Mouse (Mus musculus) limb, embryonic 10.5 days (tissue): ENCODE measurements around the gene Nit1. TPM values are rescaled to one million over a fixed set of nuclear protein-coding genes. Genes with fewer than 3 reads are reported as not detected.

Experiments used
- DNase-seq: peaks from one replicate; pipeline ENCODE4 v3.0.0-alpha.2; 2017; ENCODE audit warnings: low spot score
- H3K27ac ChIP-seq: fragments of 300-500 bp; sonication (generic); 2 replicates; pipeline ENCODE4 v1.5.1; 2016; ENCODE audit warnings: mild to moderate bottlenecking
- H3K27me3 ChIP-seq: fragments of 300-500 bp; sonication (generic); 2 replicates; pipeline ENCODE4 v1.6.1; 2016; ENCODE audit warnings: low read depth, mild to moderate bottlenecking; ENCODE audit not compliant: poor library complexity, severe bottlenecking
- H3K36me3 ChIP-seq: fragments of 300-500 bp; sonication (generic); 2 replicates; pipeline ENCODE4 v1.6.1; 2016; ENCODE audit warnings: mild to moderate bottlenecking, moderate library complexity
- H3K4me1 ChIP-seq: fragments of 300-500 bp; sonication (generic); 2 replicates; pipeline ENCODE4 v1.6.1; 2016
- H3K4me3 ChIP-seq: fragments of 300-500 bp; sonication (generic); 2 replicates; pipeline ENCODE4 v1.5.1; 2016; ENCODE audit warnings: mild to moderate bottlenecking, moderate library complexity
- H3K9me3 ChIP-seq: fragments of 300-500 bp; sonication (generic); replicated peaks from 2 replicates; pipeline ENCODE4 v1.6.1; 2016; ENCODE audit warnings: mild to moderate bottlenecking
- WGBS: fragments of 180-500 bp; shearing (Covaris S2); methylation state at CpG from one replicate; pipeline ENCODE4 v1.1.7; 2016; 5-methylcytosine and 5-hydroxymethylcytosine counted together
- polyA plus RNA-seq: library from polyadenylated mRNA; unstranded; fragments of >200 nt; fragmentation: Nextera tagmentation; extraction: Ambion mirVana; gene quantifications from 2 replicates; pipeline ENCODE4 v1.2.1, GENCODE M21; 2016

Gene Nit1
- polyA plus RNA-seq, 1 experiment from 2014 or later = 36.3 TPM

DNA sequence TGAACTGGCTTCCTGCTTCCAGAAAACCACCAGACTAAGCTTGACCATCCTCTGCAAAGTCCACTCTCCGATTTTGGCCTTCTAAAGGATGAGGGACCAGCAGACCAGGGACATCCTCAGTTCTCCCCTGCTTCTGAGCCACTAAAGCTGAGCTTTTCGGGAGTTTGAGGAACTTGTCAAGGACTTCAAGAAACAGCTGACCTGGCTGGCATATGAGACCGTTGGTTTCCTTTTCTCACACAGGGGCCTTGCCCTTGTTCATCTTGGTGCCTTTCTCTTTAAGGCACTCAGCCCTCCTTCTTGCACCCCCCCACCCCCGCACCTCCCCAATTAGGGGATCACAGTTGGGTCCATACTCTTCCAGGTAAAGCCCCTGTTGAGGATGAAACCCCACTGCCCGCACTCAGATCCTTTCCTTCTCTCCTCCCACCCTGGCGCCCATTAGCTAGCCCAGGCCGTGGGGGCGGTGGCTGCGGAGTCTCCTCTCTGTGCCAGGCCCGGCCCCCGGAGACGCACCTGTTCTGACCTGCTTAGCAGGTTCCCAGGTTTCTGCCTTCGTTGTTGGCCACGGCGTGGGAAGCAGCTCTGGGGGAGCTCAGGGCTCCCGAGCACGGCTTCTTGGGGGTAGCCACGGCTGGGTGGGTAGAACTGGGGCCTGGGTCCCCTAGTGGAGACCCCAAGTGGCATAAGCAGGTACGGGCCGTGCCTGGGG is 24.6 kb upstream of the Nit1 start, which contains the start of gene Nectin4:
Gene Nectin4, plus strand, starts transcription at position 255 of the 712 bp plus-strand sequence.
- Histone ChIP-seq H3K36me3 (no peaks in the 10 kb centered on the region), H3K4me3 (peak within 1 kb of the TSS; percentile 15; the same call in 1 of the 2 replicates), H3K4me1 (peaks cover 22% of the 10 kb centered on the region), H3K27me3 (peaks cover 33% of the 10 kb centered on the region; the same call in 1 of the 2 replicates), H3K27ac (no peak within 1 kb of the TSS), H3K9me3 (no peaks in the 10 kb centered on the region)
- 41% methylated on average over 20 of the region's 20 CpGs for WGBS
- no peak for DNase-seq

GRCm38 (mm10) chr1:171365934-171366333 is 20.5 kb upstream of the Nit1 start:
- no peak for DNase-seq
- WGBS = 75% methylated on average over 7 of the region's 7 CpGs
- no peak overlapping the region for H3K27ac ChIP-seq

DNA sequence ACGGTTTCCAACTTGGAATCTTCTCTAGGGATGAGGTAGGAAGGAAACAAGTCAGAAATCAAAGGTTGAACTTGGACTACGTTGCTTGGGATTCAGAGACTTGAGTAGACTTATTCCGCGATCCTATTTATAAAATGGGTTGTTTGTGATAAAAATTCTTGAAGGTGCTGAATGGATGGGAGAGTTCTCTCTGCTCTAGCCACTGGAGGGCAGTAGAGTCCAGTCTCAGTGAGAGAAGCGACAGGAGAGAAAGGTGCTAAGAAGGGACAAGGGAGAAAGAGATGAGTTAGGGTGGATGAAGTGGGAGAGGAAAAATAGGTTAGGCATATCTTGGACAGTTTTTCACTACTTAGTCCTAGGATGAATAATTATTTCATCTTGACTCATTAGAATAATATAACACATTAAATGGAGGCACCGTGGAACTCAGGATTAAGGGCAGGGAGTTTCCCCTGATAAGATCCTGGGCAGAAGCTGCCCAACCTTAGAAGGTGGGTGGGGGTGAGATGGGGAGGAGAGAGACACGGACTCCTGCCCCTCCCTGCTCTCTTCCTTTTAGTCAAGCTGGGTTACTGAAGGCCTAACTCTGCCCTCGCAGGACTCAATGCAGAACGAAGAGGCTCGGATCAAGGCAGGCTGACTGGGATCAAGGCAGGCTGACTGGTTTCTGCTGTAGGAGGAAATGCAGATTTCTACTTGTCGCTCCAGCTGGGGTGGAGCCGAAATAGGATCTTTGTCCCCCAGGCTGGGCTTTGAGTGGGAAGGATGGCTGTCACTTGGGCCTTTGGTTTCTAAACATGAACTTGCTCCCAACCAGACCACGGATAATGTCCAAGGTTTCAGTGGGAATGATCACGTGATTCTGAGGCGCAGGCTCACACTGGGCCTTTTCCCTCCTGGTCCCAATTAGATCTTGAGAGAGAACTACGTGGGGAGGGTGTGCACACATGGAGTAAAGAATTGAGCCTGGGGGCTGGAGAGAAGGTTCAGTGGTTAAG is 16.0 kb upstream of the Nit1 start:
- peaks cover 32% of the 10 kb centered on the region for H3K36me3 ChIP-seq
- 23% methylated on average over 16 of the region's 16 CpGs for WGBS
- H3K4me3 ChIP-seq = peak overlapping the region; percentile 64
- H3K4me1 ChIP-seq = peaks cover 22% of the 10 kb centered on the region
- H3K9me3 ChIP-seq = no peaks in the 10 kb centered on the region
- no peaks in the 10 kb centered on the region for H3K27me3 ChIP-seq
- peak; percentile 66 for DNase-seq
- H3K27ac ChIP-seq = peak overlapping the region; percentile 84

More at GRCm38 (mm10) chr1:171365934-171366333, 20.5 kb upstream of the Nit1 start:
- H3K4me3 ChIP-seq = no peak overlapping the region
- H3K9me3 ChIP-seq = no peaks in the 10 kb centered on the region
- no peaks in the 10 kb centered on the region for H3K36me3 ChIP-seq
- peaks cover 12% of the 10 kb centered on the region; the same call in 1 of the 2 replicates for H3K27me3 ChIP-seq
- H3K4me1 ChIP-seq = peaks cover 15% of the 10 kb centered on the region

- Histone ChIP-seq H3K9me3 (no peaks in the 10 kb centered on the region), H3K27me3 (no peaks in the 10 kb centered on the region), H3K36me3 (peaks cover 36% of the 10 kb centered on the region), H3K27ac (peak within 1 kb of the TSS; percentile 84), H3K4me3 (peak within 1 kb of the TSS; percentile 64), H3K4me1 (peaks cover 22% of the 10 kb centered on the region)
- under 1% methylated on average over 21 of the region's 21 CpGs for WGBS
- DNase-seq = peak; percentile 94
These were observed 15.2 kb upstream of the Nit1 start, which contains the start of gene Klhdc9 for GRCm38 (mm10) chr1:171360656-171361055. Gene Klhdc9, minus strand, starts transcription at chr1:171360798.

GRCm38 (mm10) chr1:171360253-171360652 is 14.8 kb upstream of the Nit1 start:
- WGBS = 4% methylated on average over 26 of the region's 26 CpGs
- H3K27me3 ChIP-seq = no peaks in the 10 kb centered on the region
- peak overlapping the region; percentile 64 for H3K4me3 ChIP-seq
- peaks cover 22% of the 10 kb centered on the region for H3K4me1 ChIP-seq
- H3K27ac ChIP-seq = peak overlapping the region; percentile 84
- peaks cover 36% of the 10 kb centered on the region for H3K36me3 ChIP-seq
- no peaks in the 10 kb centered on the region for H3K9me3 ChIP-seq
- no peak for DNase-seq

DNA sequence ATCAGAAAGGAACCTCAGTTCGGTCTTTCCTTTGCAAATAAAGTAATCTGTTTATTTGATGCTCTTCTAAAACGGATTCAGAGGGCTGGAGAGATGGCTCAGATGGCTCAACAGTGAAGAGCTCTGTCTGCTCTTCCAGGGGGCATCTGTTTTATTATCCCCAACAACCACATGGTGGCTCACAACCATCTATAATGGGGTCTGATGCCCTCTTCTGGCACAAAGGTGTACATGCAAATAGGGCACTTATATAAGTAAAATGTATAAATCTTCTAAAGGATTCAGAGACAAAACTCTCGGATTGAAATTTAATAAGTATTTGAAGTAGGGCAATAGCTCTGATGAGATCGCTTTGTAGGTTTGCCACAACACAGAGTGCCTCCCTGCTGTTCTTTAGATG is 13.0 kb upstream of the Nit1 start:
- peaks cover 22% of the 10 kb centered on the region for H3K4me1 ChIP-seq
- no peak overlapping the region for H3K4me3 ChIP-seq
- H3K27ac ChIP-seq = no peak overlapping the region
- peaks cover 40% of the 10 kb centered on the region for H3K36me3 ChIP-seq
- WGBS = 76% methylated on average over 4 of the region's 4 CpGs
- no peaks in the 10 kb centered on the region for H3K27me3 ChIP-seq
- H3K9me3 ChIP-seq = no peaks in the 10 kb centered on the region
- no peak for DNase-seq

DNA sequence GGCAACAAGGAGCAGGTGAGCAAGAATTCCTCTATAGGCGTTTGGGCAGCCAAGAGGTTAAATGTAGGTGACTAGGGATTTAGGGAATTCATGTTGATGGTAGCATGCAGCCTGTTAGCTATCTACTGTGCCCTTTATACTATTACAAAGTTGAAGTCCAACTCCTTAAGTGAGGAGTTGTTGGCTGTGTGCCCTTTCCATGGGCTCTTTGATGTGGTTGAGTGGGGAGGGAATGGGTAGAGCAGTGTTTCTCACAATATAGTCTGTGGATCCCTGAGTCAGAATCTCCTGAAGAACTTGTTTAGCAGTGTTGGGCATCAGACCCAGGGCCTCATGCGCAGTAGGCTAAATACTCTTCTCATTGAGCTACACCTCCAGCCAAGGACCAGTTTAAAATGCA is 11.4 kb upstream of the Nit1 start:
- WGBS = 87% methylated on average over 2 of the region's 2 CpGs
- Histone ChIP-seq H3K9me3 (no peaks in the 10 kb centered on the region), H3K4me1 (peaks cover 18% of the 10 kb centered on the region), H3K36me3 (peaks cover 43% of the 10 kb centered on the region), H3K4me3 (no peak overlapping the region), H3K27me3 (no peaks in the 10 kb centered on the region), H3K27ac (no peak overlapping the region)
- DNase-seq = no peak

DNA sequence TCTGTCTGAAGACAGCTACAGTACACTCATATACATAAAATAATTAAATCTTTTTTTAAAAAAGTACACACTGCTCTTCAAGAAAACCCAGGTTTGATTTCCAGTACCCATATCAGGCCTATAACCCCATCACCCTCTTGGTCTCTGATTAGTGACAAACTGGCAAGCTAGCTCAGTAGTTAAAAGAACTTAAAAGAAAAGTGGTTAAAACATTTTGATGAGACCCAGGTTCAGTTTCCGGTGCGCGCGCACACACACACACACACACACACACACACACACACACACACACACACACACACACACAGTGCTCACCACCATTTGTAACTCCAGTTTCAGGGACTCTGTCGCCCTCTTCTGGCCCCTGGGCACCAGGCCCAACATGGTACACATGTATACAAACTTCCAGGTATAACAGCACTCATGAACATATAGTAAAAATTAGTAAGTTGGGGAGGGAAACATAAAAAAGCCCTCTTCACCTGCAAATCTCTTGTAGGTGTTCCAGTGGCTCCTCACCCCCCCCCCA is 10.4 kb upstream of the Nit1 start:
- Histone ChIP-seq H3K27ac (no peak overlapping the region), H3K4me3 (no peak overlapping the region), H3K4me1 (peaks cover 12% of the 10 kb centered on the region), H3K36me3 (peaks cover 43% of the 10 kb centered on the region), H3K27me3 (no peaks in the 10 kb centered on the region), H3K9me3 (no peaks in the 10 kb centered on the region)
- WGBS = 77% methylated on average over 5 of the region's 5 CpGs
- peak; percentile 44 for DNase-seq

- no peak overlapping the region for H3K27ac ChIP-seq
- peaks cover 5% of the 10 kb centered on the region; the same call in 1 of the 2 replicates for H3K9me3 ChIP-seq
- H3K4me1 ChIP-seq = peaks cover 16% of the 10 kb centered on the region
- H3K27me3 ChIP-seq = no peaks in the 10 kb centered on the region
- H3K4me3 ChIP-seq = no peak overlapping the region
- WGBS = 95% methylated on average over 2 of the region's 2 CpGs
- no peak for DNase-seq
- H3K36me3 ChIP-seq = peaks cover 22% of the 10 kb centered on the region
These were observed 3.8 kb upstream of the Nit1 start for GRCm38 (mm10) chr1:171349210-171349609.

GRCm38 (mm10) chr1:171348665-171349064 is 3.2 kb upstream of the Nit1 start:
- no peak for DNase-seq
- Histone ChIP-seq H3K4me1 (peaks cover 17% of the 10 kb centered on the region), H3K9me3 (peaks cover 5% of the 10 kb centered on the region; the same call in 1 of the 2 replicates), H3K4me3 (no peak overlapping the region), H3K27me3 (no peaks in the 10 kb centered on the region), H3K27ac (no peak overlapping the region), H3K36me3 (peaks cover 26% of the 10 kb centered on the region)
- WGBS = 95% methylated on average over 3 of the region's 3 CpGs

- Histone ChIP-seq H3K27ac (peak overlapping the region; percentile 88), H3K4me1 (peaks cover 17% of the 10 kb centered on the region), H3K27me3 (no peaks in the 10 kb centered on the region), H3K36me3 (peaks cover 48% of the 10 kb centered on the region), H3K4me3 (peak overlapping the region; percentile 87), H3K9me3 (peaks cover 5% of the 10 kb centered on the region; the same call in 1 of the 2 replicates)
- DNase-seq = peak; percentile 38
- WGBS = under 1% methylated on average over 14 of the region's 14 CpGs
These were observed 627 bp upstream of the Nit1 start for GRCm38 (mm10) chr1:171346095-171346450.

GRCm38 (mm10) chr1:171344715-171345114 is 731 bp downstream of the Nit1 start:
- Histone ChIP-seq H3K27ac (peak overlapping the region; percentile 88; the same call in 1 of the 2 replicates), H3K36me3 (peaks cover 62% of the 10 kb centered on the region)
- DNase-seq = no peak

More at GRCm38 (mm10) chr1:171344715-171345114, 731 bp downstream of the Nit1 start:
- WGBS = 77% methylated on average over 9 of the region's 9 CpGs
- H3K4me3 ChIP-seq = peak overlapping the region; percentile 87
- H3K9me3 ChIP-seq = peaks cover 5% of the 10 kb centered on the region; the same call in 1 of the 2 replicates
- peaks cover 17% of the 10 kb centered on the region for H3K4me1 ChIP-seq
- no peaks in the 10 kb centered on the region for H3K27me3 ChIP-seq
